Mouse (Mus musculus) forebrain, embryonic 10.5 days (tissue): ENCODE results near the gene Hist1h3b. TPM values are rescaled to one million over a fixed set of nuclear protein-coding genes. Genes with fewer than 3 reads are reported as not detected.
"Not testable (repeated sequence)": the region's sequence is repeated elsewhere in the genome, so short reads cannot be mapped to it uniquely, and the experiment has no call there.

Source experiments
- DNase-seq: peaks from one replicate; pipeline ENCODE4 v3.0.0-alpha.2; 2017; ENCODE audit warnings: low spot score; ENCODE audit errors: extremely low spot score
- H3K27ac ChIP-seq: fragments of 300-500 bp; sonication (generic); 2 replicates; pipeline ENCODE4 v1.5.1; 2016; ENCODE audit warnings: mild to moderate bottlenecking
- H3K27me3 ChIP-seq: fragments of 300-500 bp; sonication (generic); 2 replicates; pipeline ENCODE4 v1.6.1; 2016; ENCODE audit warnings: mild to moderate bottlenecking; ENCODE audit not compliant: poor library complexity, severe bottlenecking
- H3K36me3 ChIP-seq: fragments of 300-500 bp; sonication (generic); replicated peaks from 2 replicates; pipeline ENCODE4 v1.6.1; 2016; ENCODE audit warnings: mild to moderate bottlenecking, moderate library complexity
- H3K4me1 ChIP-seq: fragments of 300-500 bp; sonication (generic); 2 replicates; pipeline ENCODE4 v1.6.1; 2016
- H3K4me3 ChIP-seq: fragments of 300-500 bp; sonication (generic); 2 replicates; pipeline ENCODE4 v1.5.1; 2016; ENCODE audit warnings: mild to moderate bottlenecking, moderate library complexity
- H3K9me3 ChIP-seq: fragments of 300-500 bp; sonication (generic); 2 replicates; pipeline ENCODE4 v1.6.1; 2016; ENCODE audit warnings: mild to moderate bottlenecking, moderate library complexity
- WGBS: fragments of 180-500 bp; shearing (Covaris S2); methylation state at CpG from one replicate; pipeline ENCODE4 v1.1.7; 2016; 5-methylcytosine and 5-hydroxymethylcytosine counted together
- polyA plus RNA-seq: library from polyadenylated mRNA; unstranded; fragments of >200 nt; fragmentation: Nextera tagmentation; extraction: Ambion mirVana; gene quantifications from 2 replicates; pipeline ENCODE4 v1.2.1, GENCODE M21; 2016

The Hist1h3b gene
- polyA plus RNA-seq, 1 experiment from 2014 or later, result 9.1 TPM

DNA sequence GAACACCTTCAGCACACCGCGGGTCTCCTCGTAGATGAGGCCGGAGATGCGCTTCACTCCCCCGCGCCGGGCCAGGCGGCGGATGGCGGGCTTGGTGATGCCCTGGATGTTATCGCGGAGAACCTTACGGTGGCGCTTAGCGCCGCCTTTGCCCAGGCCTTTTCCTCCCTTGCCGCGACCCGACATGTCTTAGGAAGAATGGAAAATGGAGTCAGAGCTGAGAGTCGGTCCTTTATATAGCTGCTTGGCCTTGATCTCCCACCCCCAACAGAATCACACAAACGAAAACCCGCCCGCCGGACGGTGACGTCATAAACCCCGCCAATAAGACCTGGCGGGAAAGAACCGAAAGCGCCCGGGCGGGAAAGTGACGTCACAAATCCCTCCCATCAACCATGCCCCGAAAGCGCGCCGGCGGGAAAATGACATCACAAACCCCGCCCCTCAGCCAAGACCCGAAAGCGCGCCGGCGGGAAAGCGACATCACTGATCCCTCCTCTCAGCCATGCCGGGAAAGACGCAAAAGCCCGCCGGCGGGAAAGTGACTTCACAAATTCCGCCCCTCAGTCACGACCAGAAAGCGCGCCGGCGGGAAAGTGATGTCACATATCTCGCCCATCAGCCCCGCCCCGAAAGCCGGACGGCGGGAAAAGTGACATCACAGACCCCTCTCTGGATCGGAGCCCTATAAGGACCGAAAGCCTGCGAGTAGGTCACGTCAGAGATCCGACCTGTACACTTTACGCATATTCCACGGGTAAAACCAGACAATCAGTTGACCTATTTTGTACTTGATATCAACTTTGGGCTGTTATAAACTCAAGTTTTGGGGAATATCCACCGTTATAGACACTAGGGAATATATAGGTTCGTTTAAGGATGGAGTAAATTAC is 9.2 kb downstream of the Hist1h3b start, which contains the start of gene Hist1h4a:
Gene Hist1h4a, minus strand, starts transcription at position 259 of the 893 bp plus-strand sequence.
- H3K27ac ChIP-seq, result peak within 1 kb of the TSS; percentile 91
- peak within 1 kb of the TSS; percentile 61 for H3K4me3 ChIP-seq
- no peaks in the 10 kb centered on the region for H3K27me3 ChIP-seq
- no peaks in the 10 kb centered on the region for H3K36me3 ChIP-seq
- H3K4me1 ChIP-seq, result peaks cover 63% of the 10 kb centered on the region
- DNase-seq, result peak; percentile 100
- H3K9me3 ChIP-seq, result no peaks in the 10 kb centered on the region
- WGBS, result under 1% methylated on average over 68 of the region's 72 CpGs

DNA sequence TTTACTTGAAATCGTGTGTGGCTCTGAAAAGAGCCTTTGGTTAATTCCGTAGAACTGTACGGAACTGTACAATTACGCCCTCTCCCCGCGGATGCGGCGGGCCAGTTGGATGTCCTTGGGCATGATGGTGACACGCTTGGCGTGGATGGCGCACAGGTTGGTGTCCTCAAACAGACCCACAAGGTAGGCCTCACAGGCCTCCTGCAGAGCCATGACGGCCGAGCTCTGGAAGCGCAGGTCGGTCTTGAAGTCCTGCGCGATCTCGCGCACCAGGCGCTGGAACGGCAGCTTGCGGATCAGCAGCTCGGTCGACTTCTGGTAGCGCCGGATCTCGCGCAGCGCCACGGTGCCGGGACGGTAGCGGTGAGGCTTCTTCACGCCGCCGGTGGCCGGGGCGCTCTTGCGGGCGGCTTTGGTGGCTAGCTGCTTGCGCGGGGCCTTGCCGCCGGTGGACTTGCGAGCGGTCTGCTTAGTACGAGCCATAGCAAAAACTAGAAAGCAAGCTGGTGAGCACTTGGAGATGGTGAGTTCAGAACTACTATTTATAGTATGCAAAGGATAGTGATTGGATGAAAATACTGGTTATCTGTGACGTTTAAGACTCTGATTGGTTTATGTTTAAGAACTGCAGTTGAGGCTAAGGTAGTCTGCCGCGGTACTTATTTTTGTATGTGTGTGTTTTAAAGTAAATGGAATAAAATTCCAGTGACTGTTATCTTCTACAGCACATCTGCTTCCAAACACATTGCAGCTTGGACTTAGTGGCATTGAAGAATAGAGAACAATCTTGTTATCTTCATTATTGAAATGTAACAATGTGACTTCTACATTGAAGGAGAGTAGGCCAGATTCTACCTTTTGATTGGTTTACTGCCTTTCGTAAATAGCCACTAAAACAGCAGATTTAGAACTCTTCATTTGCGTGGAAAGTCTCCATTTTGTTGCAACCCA is 10.1 kb downstream of the Hist1h3b start, which contains the start of gene Hist1h3a:
Gene Hist1h3a, minus strand, starts transcription at position 516 of the 951 bp plus-strand sequence.
- not testable (repeated sequence) for H3K9me3 ChIP-seq, H3K27me3 ChIP-seq, H3K36me3 ChIP-seq
- Histone ChIP-seq H3K4me3 (peak within 1 kb of the TSS; percentile 61), H3K4me1 (peaks cover 63% of the 10 kb centered on the region), H3K27ac (peak within 1 kb of the TSS; percentile 91)
- under 1% methylated on average over 34 of the region's 52 CpGs for WGBS
- DNase-seq, result peak; percentile 73

GRCm38 (mm10) chr13:23763242-23763585 is 11.1 kb downstream of the Hist1h3b start:
- 0% methylated on average over 10 of the region's 10 CpGs for WGBS
- H3K4me3 ChIP-seq, result peak overlapping the region; percentile 61
- no peak for DNase-seq
- peaks cover 52% of the 10 kb centered on the region for H3K4me1 ChIP-seq
- peak overlapping the region; percentile 91 for H3K27ac ChIP-seq
- H3K9me3 ChIP-seq, result no peaks in the 10 kb centered on the region
- no peaks in the 10 kb centered on the region for H3K36me3 ChIP-seq
- no peaks in the 10 kb centered on the region for H3K27me3 ChIP-seq

GRCm38 (mm10) chr13:23763586-23764323 is 11.7 kb downstream of the Hist1h3b start, which contains the start of gene Hist1h1a:
TSS of gene Hist1h1a (plus strand) at chr13:23763666.
- Histone ChIP-seq H3K36me3 (no peaks in the 10 kb centered on the region), H3K27ac (peak within 1 kb of the TSS; percentile 91), H3K27me3 (no peaks in the 10 kb centered on the region), H3K4me1 (peaks cover 47% of the 10 kb centered on the region), H3K9me3 (no peaks in the 10 kb centered on the region), H3K4me3 (peak within 1 kb of the TSS; percentile 61)
- DNase-seq, result peak; percentile 90
- WGBS, result 3% methylated on average over 34 of the region's 34 CpGs

- DNase-seq, result peak; percentile 56
- H3K36me3 ChIP-seq, result no peaks in the 10 kb centered on the region
- WGBS, result 33% methylated on average over 12 of the region's 12 CpGs
- peak overlapping the region; percentile 61 for H3K4me3 ChIP-seq
- no peaks in the 10 kb centered on the region for H3K27me3 ChIP-seq
- H3K9me3 ChIP-seq, result no peaks in the 10 kb centered on the region
- peak overlapping the region; percentile 91 for H3K27ac ChIP-seq
- peaks cover 43% of the 10 kb centered on the region for H3K4me1 ChIP-seq
Measured at GRCm38 (mm10) chr13:23764324-23765171, 12.5 kb downstream of the Hist1h3b start.

DNA sequence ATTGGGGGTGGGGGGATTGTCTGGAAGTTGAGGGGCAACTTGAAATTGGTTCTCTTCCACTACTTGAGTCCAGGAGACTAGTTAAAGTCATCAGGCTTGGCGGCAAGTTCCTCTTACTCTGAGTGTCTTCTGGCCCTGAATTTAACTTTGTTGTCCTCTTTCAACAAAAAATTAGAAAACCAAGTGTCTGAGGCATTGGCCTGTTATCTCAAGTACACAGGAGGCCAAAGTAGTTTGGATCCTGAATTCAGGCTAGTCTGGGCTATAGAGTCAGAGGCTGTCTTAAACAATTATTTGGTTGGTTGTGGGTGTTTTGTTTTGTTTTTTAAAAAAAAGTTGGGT is 13.1 kb downstream of the Hist1h3b start:
- H3K9me3 ChIP-seq, result no peaks in the 10 kb centered on the region
- DNase-seq, result no peak
- H3K27ac ChIP-seq, result peak overlapping the region; percentile 91
- peak overlapping the region; percentile 61; the same call in 1 of the 2 replicates for H3K4me3 ChIP-seq
- WGBS, result 57% methylated on average over 1 of the region's 1 CpGs
- peaks cover 37% of the 10 kb centered on the region for H3K4me1 ChIP-seq
- no peaks in the 10 kb centered on the region for H3K36me3 ChIP-seq
- no peaks in the 10 kb centered on the region for H3K27me3 ChIP-seq

DNA sequence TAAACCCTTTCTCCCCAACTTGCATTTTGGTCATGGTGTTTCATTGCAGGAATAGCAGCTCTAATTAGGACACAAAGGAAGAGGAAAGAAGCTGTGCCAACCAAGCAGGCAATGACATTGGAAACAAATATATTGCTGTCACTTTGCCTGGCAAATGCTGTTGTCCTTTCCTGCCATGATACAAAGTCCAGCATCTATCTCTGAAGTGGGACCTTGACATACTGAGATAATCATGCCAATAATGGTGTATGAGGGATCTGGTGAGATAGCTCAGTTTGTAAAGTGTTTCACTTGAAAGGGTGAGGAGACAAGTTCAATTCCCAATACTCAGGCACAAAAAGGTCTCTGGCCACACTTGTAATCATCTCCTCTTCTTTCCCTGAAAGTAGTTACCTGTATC is 14.7 kb downstream of the Hist1h3b start:
- Histone ChIP-seq H3K4me3 (no peak overlapping the region), H3K36me3 (no peaks in the 10 kb centered on the region), H3K9me3 (no peaks in the 10 kb centered on the region), H3K4me1 (peaks cover 32% of the 10 kb centered on the region), H3K27ac (no peak overlapping the region), H3K27me3 (no peaks in the 10 kb centered on the region)
- DNase-seq, result no peak

- no peak overlapping the region for H3K27ac ChIP-seq
- no peak overlapping the region for H3K4me3 ChIP-seq
- peaks cover 28% of the 10 kb centered on the region for H3K4me1 ChIP-seq
- no peaks in the 10 kb centered on the region for H3K27me3 ChIP-seq
- WGBS, result 44% methylated on average over 5 of the region's 5 CpGs
- H3K9me3 ChIP-seq, result no peaks in the 10 kb centered on the region
- no peaks in the 10 kb centered on the region for H3K36me3 ChIP-seq
- DNase-seq, result no peak
Measured at GRCm38 (mm10) chr13:23768834-23769397, 16.8 kb downstream of the Hist1h3b start.

DNA sequence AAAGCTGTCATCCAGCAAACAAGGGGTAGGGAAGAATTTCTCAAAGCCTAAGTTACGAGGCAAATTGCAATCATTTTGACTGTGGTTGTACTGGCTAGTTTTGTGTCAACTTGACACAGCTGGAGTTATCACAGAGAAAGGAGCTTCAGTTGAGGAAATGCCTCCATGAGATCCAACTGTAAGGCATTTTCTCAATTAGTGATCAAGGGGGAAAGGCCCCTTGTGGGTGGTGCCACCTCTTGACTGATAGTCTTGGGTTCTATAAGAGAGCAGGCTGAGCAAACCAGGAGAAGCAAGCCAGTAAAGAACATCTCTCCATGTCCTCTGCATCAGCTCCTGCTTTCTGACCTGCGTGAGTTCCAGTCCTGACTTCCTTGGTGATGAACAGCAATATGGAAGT is 17.5 kb downstream of the Hist1h3b start, which contains the start of gene Trim38:
Gene Trim38, plus strand, starts transcription at position 301 of the 400 bp plus-strand sequence.
- 79% methylated on average over 2 of the region's 2 CpGs for WGBS
- H3K9me3 ChIP-seq, H3K4me3 ChIP-seq, DNase-seq, H3K36me3 ChIP-seq, H3K27ac ChIP-seq, H3K27me3 ChIP-seq: not testable (repeated sequence)
- H3K4me1 ChIP-seq, result peaks cover 21% of the 10 kb centered on the region

- DNase-seq, result peak; percentile 60
- WGBS, result 25% methylated on average over 21 of the region's 21 CpGs
- no peaks in the 10 kb centered on the region for H3K36me3 ChIP-seq
- no peaks in the 10 kb centered on the region for H3K9me3 ChIP-seq
- H3K4me3 ChIP-seq, result peak overlapping the region; percentile 27; the same call in 1 of the 2 replicates
- H3K4me1 ChIP-seq, result peaks cover 19% of the 10 kb centered on the region
- peak overlapping the region; percentile 40; the same call in 1 of the 2 replicates for H3K27ac ChIP-seq
- H3K27me3 ChIP-seq, result no peaks in the 10 kb centered on the region
Measured at GRCm38 (mm10) chr13:23772561-23773313, 20.7 kb downstream of the Hist1h3b start.

DNA sequence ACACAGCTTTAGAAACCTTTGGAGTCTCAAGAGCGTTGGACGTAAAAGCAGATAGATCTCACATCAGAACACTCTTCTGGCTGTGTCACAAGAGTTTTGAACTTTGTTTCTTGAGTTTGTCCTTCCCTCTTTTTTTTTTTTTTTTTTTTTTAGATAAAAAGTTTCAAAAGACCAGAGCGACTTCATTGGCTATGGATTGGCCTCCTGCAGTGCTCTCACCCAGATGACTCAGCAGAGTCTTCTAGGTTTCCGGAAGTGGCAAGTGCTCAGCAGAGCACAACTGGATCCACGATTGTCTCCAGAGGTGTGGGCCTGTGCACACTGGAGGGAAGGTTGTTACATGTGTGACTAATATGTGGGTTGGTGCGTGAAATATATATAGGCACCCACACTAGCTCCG is 26.3 kb downstream of the Hist1h3b start:
- Histone ChIP-seq H3K27ac (no peak overlapping the region), H3K4me3 (no peak overlapping the region)
- 95% methylated on average over 7 of the region's 7 CpGs for WGBS

More for the DNA sequence above, 26.3 kb downstream of the Hist1h3b start:
- DNase-seq, result no peak
- Histone ChIP-seq H3K27me3 (no peaks in the 10 kb centered on the region), H3K4me1 (0 out of 2 replicates have a peak, but pooled peaks cover 3% of the 10 kb centered on the region), H3K36me3 (no peaks in the 10 kb centered on the region), H3K9me3 (no peaks in the 10 kb centered on the region)
